Mouse (Mus musculus) embryo, embryonic 11.5 days (tissue): ENCODE measurements around the gene Nprl2.
A peak's percentile ranks its signal among the peaks of the same experiment; 100 is the strongest.

ENCODE experiments used
- DNase-seq: peaks from one replicate; pipeline ENCODE4 v3.0.0-alpha.2; 2012; ENCODE audit warnings: low read depth, low spot score

Nprl2 gene

GRCm38 (mm10) chr9:107577871-107578270 lies 35.8 kb downstream of the Nprl2 start:
- no peak for DNase-seq

GRCm38 (mm10) chr9:107578587-107578986 lies 36.6 kb downstream of the Nprl2 start, which contains the start of gene Naa80:
Gene Naa80, plus strand, starts transcription at chr9:107578887.
- DNase-seq = no peak

DNA sequence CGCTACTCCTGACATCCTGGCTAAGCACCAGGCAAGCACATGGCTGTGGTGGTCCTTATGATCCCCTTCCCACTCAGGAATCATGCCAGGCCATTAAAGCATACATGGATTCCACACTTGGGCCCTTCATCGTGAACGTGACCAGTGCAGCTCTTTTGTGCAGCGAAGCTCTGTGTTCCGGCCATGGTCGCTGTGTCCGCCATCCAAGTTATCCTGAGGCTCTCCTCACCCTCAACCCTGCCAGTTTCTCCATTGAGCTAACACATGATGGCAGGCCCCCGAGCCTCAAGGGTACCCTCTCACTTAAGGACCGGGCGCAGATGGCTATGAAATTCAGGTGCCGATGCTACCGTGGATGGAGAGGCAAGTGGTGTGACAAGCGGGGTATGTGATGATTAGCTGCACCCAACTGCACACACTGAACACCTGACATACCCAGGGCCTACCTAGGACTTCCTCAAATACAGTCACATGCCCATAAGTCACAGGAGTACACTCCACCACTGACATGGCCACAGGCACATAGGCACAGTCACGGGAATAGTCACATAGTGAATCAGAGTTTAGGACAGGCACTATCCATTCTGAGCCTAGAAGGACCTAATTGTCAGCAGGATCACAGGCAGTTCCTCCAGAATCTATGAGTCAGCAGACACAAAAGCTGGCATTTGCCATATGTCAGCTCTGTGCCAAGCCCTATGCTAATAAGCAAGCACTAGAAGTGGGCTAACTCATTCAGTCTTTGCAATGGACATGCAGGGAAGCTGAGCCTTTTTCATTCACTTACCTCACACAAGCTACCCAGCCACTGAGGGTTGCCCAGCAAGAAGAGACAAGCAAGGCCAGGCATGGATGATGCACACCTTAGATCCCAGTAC lies 37.2 kb downstream of the Nprl2 start:
- no peak for DNase-seq

DNA sequence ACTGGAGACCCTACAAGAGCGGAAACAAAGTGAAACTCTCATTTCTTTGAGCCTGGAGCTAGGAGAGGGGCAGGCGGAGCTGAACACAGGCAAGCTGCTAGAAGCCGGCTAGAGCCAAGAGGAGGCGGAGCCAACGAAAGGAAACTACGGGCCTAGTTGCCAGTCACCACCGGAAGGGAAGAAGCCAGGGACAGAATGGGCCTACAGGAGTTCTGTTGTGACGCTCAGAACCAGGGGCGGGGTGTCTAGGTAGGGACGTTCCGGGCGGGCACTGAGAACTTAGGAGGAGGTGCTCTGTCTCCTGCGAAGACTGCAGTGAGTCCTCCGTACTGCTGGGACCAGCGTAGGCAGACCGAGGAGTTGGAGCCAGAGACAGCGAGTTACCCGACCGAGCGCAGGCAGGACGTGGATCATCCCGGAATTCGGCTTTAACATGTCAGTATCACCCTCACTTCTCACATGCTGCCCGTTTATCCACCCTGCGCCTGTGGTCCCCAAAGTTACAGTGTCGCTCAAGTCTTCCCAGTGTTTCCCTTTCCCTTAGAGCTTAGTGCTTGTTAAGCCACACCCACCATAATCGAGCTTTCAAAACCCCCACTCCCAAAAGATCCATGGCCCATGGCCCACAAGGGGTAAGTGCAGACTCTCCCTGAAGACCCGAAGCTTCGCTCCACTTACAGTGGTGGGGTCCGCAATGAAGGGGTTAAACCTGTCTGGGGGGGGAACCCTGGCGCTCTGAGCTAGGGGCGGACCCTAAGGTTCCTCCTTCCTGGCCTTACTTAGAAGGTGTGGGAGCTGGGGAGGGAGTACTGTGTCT lies 38.7 kb downstream of the Nprl2 start, which contains the start of gene Hyal3:
TSS of gene Hyal3 (plus strand) at position 318 of the 817 bp plus-strand sequence.
- peak; percentile 61 for DNase-seq

- no peak for DNase-seq
Observed at GRCm38 (mm10) chr9:107581584-107581983, 39.6 kb downstream of the Nprl2 start.

DNA sequence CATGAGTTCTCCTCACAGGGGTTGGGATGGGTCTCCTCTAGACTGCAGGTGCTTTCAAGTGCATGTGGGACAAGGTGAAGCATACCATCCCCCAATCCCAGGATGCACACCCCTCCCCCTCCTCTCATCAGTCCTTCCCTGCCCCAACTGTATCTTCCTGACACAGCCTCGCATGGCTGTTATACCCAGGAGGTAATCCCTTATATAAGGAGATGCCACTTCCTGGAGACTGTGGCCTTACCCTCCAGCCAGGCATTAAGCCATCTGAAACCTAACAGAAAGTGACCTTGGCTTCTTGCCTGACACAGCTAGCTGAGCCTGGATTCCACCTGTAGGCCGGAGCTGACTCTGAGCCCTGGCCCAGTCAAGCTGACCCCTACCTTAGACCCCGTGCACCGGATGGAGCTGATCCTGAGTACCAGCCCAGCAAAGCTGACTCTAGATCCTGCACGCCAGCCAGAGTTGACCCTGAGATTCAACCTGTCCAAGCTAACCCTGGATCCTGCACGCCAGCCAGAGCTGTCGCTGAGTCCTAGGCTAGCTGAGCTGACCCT lies 40.6 kb downstream of the Nprl2 start:
- no peak for DNase-seq

DNA sequence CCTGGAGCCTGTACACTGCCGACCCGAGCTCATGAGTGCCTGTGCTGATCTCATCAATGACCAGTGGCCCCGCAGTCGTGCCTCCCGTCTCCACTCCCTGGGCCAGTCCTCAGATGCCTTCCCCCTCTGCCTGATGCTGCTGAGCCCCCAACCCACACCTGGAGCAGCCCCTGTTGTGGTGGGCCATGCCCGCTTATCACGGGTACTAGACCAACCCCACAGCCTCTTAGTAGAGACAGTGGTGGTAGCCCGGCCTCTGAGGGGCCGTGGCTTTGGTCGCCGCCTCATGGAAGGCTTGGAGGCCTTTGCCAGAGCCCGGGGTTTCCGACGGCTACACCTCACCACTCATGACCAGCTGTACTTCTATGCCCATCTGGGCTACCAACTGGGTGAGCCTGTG lies 41.1 kb downstream of the Nprl2 start:
- no peak for DNase-seq

DNA sequence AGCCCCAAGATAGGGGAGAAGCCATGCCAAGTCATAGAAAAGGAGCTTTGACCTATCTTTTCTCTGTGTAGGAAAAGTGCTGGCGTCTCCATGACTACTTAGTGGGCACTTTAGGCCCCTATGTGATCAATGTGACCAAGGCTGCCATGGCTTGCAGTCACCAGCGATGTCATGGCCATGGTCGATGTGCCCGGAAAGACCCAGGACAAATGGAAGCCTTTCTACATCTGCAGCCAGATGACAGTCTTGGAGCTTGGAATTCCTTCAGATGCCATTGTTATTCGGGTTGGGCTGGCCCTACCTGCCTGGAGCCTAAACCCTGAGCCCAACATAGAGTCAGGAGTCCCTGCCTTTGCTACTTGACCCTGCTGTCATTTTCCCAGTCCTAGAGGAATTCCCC lies 44.5 kb downstream of the Nprl2 start:
- DNase-seq = no peak

DNA sequence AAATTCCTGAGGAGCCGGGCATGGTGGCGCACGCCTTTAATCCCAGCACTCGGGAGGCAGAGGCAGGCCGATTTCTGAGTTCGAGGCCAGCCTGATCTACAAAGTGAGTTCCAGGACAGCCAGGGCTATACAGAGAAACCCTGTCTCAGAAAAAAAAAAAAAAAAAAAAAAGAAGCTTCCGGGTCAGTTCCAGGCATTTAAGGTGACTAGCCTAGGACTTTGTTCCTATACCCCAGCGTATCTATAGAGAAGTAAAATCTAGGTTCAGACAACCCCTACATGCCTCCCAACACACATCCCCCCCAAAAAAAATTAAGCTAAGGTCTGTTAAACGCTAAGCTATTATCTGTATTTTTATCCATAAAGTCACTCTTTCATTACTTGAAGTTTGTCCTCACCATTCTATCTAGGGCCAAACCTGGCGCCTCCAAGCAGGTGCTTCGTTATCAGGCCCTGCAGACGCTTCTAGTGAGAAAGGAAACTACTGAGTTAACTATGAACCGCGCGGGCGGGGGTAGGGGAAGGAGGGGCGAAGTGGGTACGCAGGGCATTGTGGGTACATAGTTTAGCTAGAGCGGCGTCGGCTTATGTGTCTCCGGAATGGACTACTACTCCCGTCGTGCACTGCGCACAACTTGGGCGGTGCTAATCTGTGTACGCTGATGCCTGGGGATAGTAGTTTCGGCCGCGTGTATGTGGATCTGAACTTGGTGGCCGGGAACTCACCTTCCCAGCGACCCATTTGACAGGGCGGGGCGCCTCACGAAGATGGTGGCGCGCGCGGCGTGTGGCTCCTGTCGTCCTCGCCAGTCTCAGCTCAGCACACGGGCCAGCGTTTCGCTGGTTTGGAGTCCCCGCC lies 45.2 kb downstream of the Nprl2 start, which contains the start of gene Ifrd2:
TSS of gene Ifrd2 (plus strand) at position 669 of the 859 bp plus-strand sequence.
- DNase-seq = peak; percentile 93

GRCm38 (mm10) chr9:107587833-107588639 lies 46.0 kb downstream of the Nprl2 start:
- no peak for DNase-seq

DNA sequence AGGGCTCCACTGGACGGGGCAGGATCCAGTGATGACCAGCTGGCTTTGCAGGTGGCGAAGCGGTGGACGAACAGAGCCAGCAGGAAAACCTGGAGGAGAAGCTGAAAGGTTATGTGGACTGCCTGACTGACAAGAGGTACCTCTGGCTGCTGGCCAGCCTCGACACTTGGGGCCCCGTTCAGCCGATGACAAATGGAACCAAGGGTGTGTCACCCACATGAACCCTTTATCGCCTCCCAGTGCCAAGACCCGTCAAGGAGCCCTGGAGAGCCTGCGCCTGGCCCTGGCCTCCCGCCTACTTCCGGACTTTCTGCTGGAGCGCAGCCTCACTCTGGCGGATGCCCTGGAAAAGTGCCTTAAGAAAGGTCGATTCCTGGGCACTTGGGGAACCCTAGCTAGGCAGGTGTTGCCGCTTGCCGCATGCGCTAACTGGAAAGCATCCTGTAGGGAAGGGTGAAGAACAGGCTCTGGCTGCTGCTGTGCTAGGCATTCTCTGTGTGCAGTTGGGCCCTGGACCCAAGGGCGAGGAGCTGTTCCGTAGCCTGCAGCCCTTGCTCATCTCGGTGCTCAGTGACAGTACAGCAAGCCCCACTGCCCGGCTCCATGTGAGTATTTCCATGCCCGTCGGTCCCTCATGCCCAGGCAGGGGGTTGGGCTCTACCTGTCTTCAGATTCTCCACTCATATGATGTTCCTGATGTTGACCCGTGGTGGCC lies 48.2 kb downstream of the Nprl2 start:
- no peak for DNase-seq

DNA sequence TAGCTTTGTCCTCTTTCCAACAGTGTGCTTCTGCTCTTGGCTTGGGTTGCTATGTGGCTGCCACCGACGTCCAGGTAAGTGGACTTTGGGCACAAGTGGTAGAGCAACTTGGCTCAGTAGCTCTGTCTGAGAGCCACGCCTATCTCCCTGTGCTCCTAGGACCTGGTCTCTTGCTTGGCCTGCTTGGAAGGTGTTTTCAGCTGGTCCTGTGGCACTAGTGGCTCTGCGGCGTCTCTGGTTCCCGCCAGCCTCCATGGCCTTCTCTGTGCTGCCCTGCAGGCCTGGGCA lies 48.7 kb downstream of the Nprl2 start:
- DNase-seq = no peak

- DNase-seq = no peak
Observed at GRCm38 (mm10) chr9:107593101-107593976, 51.3 kb downstream of the Nprl2 start.

DNA sequence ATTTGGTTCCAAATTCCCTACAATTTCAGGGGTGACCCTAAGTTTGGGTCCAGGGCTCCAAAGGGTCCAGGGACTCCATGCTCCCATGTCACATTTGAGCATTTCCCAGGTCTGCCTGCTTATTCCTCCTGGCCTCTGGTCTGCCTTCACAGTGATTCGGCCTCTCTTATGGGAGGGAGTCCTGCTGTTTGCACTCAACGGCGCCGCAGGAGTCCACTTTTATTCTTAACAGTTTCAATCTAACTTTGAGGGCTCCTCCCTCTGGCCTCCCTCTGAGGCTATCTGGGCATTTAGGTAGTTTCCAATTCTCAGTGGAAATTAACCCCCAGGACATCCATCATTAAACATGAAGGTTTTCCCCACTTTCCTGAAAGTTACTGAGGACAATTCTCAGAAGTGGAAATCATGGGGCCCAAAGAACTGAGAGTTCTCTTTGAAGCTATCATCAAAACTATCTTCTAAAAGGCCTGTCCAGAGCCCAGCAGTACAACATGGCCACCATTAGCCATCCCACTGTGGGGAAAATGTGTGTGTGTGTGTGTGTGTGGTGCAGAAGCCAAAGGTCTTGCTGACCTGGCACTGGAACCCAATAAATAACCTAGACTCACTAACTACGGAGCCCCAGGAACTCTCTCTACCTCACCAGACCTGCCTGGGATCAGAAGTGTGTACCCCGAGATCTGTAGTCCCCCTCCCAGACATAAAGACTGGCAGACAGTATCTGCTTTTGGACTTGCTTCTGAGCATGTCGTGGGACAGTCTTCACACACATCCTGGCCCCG lies 52.4 kb downstream of the Nprl2 start:
- DNase-seq = no peak
